Mouse (Mus musculus): ENCODE measurements around the gene Herpud1.

GRCm38 (mm10) chr8:94361774-94362431, 24.3 kb upstream of the Herpud1 start:
- no peak for TF ChIP-seq POLR2A (IDR thresholded peaks at IDR 0.05; ENCODE audit: borderline replicate concordance, extremely low read depth, low read depth, low read length)
- TF ChIP-seq CTCF (IDR thresholded peaks at IDR 0.05; ENCODE audit: insufficient read depth, low read length) = no peak

Measured in lung, adult 2 months (tissue).